Mouse (Mus musculus) bone marrow, adult 2 months (tissue): Measurements from ENCODE around the gene Spag7. TPM values are rescaled to one million over a fixed set of nuclear protein-coding genes. Genes with fewer than 3 reads are reported as not detected.
A peak's percentile ranks its signal among the peaks of the same experiment; 100 is the strongest.

Experiments
- H3K27ac ChIP-seq: fragments of 200-500 bp; 2 replicates; pipeline ENCODE4 v1.5.1; 2012; ENCODE audit warnings: low read depth, mild to moderate bottlenecking, control low read depth, inconsistent platforms, low read length; ENCODE audit not compliant: control insufficient read depth, poor library complexity, insufficient read depth
- H3K4me1 ChIP-seq: fragments of 200-500 bp; 2 replicates; pipeline ENCODE4 v1.6.1; 2011; ENCODE audit warnings: low read length; ENCODE audit not compliant: control insufficient read depth, insufficient read depth
- H3K4me3 ChIP-seq: fragments of 200-500 bp; replicated peaks from 2 replicates; pipeline ENCODE3; 2011; ENCODE audit warnings: mild to moderate bottlenecking, low read depth, low read length, control low read depth; ENCODE audit not compliant: control insufficient read depth
- CTCF ChIP-seq: fragments of 200-500 bp; IDR thresholded peaks from 2 replicates; pipeline ENCODE4 v1.5.1; 2011; ENCODE audit warnings: low read length, control low read depth; ENCODE audit not compliant: control insufficient read depth, insufficient read depth
- POLR2A ChIP-seq: fragments of 200-500 bp; IDR thresholded peaks from 2 replicates; pipeline ENCODE4 v1.6.1; 2011; ENCODE audit warnings: low read depth, mild to moderate bottlenecking, control low read depth, low read length, borderline replicate concordance; ENCODE audit not compliant: control insufficient read depth
- WGBS: fragments of 180-500 bp; shearing (Covaris S2); methylation state at CpG from one replicate; pipeline ENCODE4 v1.1.7; 2018; 5-methylcytosine and 5-hydroxymethylcytosine counted together
- polyA plus RNA-seq: library from polyadenylated mRNA; stranded (reverse); fragments of >200 nt; gene quantifications from 2 replicates; pipeline ENCODE4 v1.2.4, GENCODE M21; 2011; ENCODE audit warnings: low replicate concordance; ENCODE audit not compliant: missing spikeins, insufficient read depth, insufficient read length

The Spag7 gene
- polyA plus RNA-seq, 1 experiment, result 70.9 TPM

DNA sequence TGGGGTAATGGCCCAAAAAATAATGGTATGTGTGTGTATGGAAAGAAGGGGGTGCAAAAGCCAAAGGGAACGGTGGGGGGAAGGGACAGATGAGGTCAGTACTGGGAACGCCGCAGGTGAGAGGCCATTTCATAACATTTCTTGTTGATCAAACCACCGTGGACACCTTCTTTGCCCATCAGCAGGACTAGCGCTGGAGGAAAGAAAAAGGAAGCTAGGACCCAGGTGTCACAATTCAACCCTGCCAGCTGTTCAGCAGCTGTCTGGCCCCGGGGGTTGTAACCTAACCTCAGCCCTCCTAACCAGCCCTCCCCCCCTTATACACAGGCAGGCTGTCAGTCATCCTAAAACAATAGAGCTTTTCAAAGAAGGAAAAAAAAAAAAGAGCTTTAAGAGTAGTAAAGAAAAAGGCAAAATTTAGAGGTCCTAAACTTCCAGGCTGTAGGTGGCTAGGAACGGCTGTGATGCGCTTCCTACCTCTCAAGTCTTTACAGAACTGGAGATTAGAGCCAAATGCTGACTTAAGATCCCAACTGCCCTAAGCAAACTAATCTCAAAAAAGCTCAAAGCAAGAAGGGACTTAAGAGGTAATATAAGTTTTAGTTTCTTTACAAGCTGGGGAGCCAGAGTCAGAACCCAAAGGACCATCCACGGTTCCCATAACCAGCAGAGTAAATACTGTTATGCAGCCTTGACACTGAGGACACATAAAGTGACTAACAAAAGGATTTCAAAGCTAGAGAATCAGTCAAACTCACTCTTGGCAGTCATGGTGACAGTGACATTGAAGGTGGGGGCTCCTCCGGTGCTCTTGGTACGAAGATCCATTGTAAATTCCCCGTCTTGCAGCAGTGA lies 17.0 kb downstream of the Spag7 start:
- H3K27ac ChIP-seq, result peak overlapping the region; percentile 100
- TF ChIP-seq POLR2A (no peak), CTCF (no peak)
- H3K4me1 ChIP-seq, result peaks cover 10% of the 10 kb centered on the region
- H3K4me3 ChIP-seq, result peak overlapping the region; percentile 98
- WGBS, result 16% methylated on average over 12 of the region's 12 CpGs

GRCm38 (mm10) chr11:70651391-70651790 lies 17.8 kb downstream of the Spag7 start:
- no peak for TF ChIP-seq POLR2A
- TF ChIP-seq CTCF, result no peak
- Histone ChIP-seq H3K4me1 (peaks cover 8% of the 10 kb centered on the region), H3K27ac (peak overlapping the region; percentile 74; the same call in 1 of the 2 replicates), H3K4me3 (peak overlapping the region; percentile 26)
- 16% methylated on average over 2 of the region's 2 CpGs for WGBS

GRCm38 (mm10) chr11:70650322-70651175 lies 18.7 kb downstream of the Spag7 start:
- TF ChIP-seq CTCF, result no peak
- peak; percentile 32; the same call in 1 of the 2 replicates for TF ChIP-seq POLR2A
- H3K4me1 ChIP-seq, result peaks cover 8% of the 10 kb centered on the region; the same call in 1 of the 2 replicates
- WGBS, result 29% methylated on average over 12 of the region's 12 CpGs
- peak overlapping the region; percentile 22 for H3K4me3 ChIP-seq
- H3K27ac ChIP-seq, result peak overlapping the region; percentile 74

GRCm38 (mm10) chr11:70649185-70649734 lies 20.0 kb downstream of the Spag7 start:
- Histone ChIP-seq H3K4me3 (peak overlapping the region; percentile 38), H3K27ac (peak overlapping the region; percentile 46; the same call in 1 of the 2 replicates), H3K4me1 (peaks cover 8% of the 10 kb centered on the region; the same call in 1 of the 2 replicates)
- no peak for TF ChIP-seq POLR2A
- no peak for TF ChIP-seq CTCF
- WGBS, result 73% methylated on average over 8 of the region's 8 CpGs

- Histone ChIP-seq H3K4me1 (peaks cover 8% of the 10 kb centered on the region; the same call in 1 of the 2 replicates), H3K4me3 (peak overlapping the region; percentile 82), H3K27ac (peak overlapping the region; percentile 89; the same call in 1 of the 2 replicates)
- WGBS, result 5% methylated on average over 4 of the region's 4 CpGs
- TF ChIP-seq POLR2A, result no peak
- no peak for TF ChIP-seq CTCF
Measured at GRCm38 (mm10) chr11:70648512-70648911, 20.7 kb downstream of the Spag7 start.

DNA sequence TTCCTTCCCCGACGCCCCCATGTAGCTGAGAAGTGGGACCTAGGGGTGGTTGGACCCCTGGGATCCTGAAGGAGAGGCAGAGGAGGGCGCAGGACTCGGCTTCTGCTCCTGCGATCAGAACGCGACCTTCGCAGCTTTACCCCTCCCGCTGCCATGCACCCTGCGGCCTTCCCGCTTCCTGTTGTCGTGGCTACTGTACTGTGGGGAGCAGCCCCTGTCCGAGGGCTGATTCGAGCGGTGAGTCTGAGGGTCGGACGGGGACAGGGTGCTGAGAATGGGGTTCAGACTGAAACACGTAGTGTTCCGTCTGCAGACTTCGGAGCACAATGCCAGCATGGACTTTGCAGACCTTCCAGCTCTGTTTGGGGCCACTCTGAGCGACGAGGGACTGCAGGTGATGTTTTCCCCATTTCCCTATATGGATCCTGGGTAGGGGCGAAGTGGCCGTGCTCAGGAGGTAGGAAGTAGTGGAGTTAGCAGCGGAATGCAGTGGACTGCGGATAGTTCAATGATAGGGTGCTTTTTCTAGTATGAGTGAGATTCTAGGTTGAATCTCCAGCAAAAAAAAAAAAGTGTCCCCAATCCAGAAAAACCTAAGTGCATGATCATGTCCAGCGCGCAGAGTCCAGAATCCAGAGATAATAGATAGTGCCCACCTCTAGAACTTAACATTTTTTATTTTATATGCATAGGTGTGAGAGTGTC lies 21.3 kb downstream of the Spag7 start:
- H3K27ac ChIP-seq, result peak overlapping the region; percentile 89
- H3K4me1 ChIP-seq, result peaks cover 8% of the 10 kb centered on the region; the same call in 1 of the 2 replicates
- TF ChIP-seq CTCF (no peak), POLR2A (peak; percentile 47; the same call in 1 of the 2 replicates)
- WGBS, result 2% methylated on average over 28 of the region's 28 CpGs
- H3K4me3 ChIP-seq, result peak overlapping the region; percentile 82
